Mouse (Mus musculus): ENCODE measurements at regions not wholly inside any gene's neighbourhood (a gene's known extent, or its start where the extent isn't known, plus 50 kb on each side); places are given as distances from the start of the nearest gene placed in this dataset.

- TF ChIP-seq POLR2A (IDR thresholded peaks at IDR 0.05; ENCODE audit: low read depth, low read length): no peak
- no peak for TF ChIP-seq CTCF (IDR thresholded peaks at IDR 0.05; ENCODE audit: extremely low read depth, insufficient read depth, insufficient read length, insufficient replicate concordance)
Measured at GRCm38 (mm10) chr3:39388491-39388890, 501.8 kb downstream of the Fat4 start.

All from spleen, adult 2 months (tissue).